Mouse (Mus musculus): ENCODE measurements around the gene Magea4.

Magea4 gene

DNA sequence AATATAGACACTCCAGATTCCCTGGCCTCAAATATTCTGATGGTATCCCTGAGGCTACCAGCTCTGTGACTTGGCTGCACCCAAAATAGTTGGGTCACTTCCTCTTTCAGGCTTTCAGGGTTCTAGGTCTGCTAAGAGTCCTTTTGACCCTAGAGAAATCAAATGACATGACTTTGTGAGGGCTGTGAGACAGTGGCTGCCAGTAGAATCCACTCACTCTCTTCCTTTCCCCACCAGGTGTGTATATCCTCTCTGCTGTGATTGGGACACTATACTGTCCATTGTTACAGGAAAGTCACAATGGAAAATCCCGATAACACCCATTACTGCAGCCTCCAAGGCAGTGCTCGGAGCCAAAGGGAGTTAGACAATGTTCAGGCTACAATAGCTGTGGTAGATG is at the start of gene Magea4:
Gene Magea4 (plus strand): TSS at position 301 of the 400 bp plus-strand sequence.
- no peak for DNase-seq (ENCODE audit: low read depth, low spot score)

DNA sequence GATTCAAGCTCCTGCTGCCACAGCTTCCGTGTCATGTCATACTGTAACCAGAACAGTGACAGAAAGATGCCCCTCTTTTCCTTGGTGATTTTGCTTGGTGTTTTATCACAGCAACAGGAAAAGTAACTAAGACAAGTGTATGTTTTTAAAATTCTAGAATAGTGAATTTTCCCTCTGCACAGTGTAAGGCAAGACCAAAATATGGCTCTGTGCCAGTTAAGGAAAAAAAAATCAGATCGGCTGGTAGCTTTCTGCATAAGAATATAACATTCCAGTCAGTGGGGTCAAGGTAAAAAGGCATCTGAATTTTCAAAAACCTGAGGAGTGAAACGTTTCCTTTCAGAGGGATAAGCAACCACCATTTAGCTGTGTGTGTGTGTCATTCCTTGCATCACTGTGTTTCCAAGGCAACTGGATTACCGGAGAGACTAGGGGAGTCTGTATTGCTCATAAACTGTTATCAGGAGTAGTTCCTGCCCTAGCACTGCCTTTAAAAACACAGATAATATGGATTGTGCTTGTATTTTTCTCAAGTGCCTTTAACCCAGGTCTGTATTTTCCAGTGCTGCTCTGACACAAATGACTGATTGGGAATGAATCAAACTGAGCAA is 18.8 kb upstream of the Magea4 start:
- DNase-seq (ENCODE audit: low read depth, low spot score), result no peak

GRCm38 (mm10) chrX:72270637-72271036 is 48.8 kb downstream of the Magea4 start:
- no peak for DNase-seq (ENCODE audit: low read depth, low spot score)

All from forelimb bud, embryonic 11.5 days (tissue).